Mouse (Mus musculus) E14TG2a.4 (cell line): ENCODE data around the gene En2.

ENCODE experiments used
- H3K27me3 ChIP-seq: 2 replicates; pipeline ENCODE4 v1.6.1; 2014; ENCODE audit warnings: low read length, control low read depth; ENCODE audit not compliant: insufficient read depth
- H3K36me3 ChIP-seq: 2 replicates; pipeline ENCODE4 v1.6.1; 2014; ENCODE audit warnings: low read length, control low read depth; ENCODE audit not compliant: insufficient read depth
- H3K4me1 ChIP-seq: replicated peaks from 2 replicates; pipeline ENCODE4 v1.6.1; 2014; ENCODE audit warnings: low read depth, low read length, control low read depth
- H3K4me3 ChIP-seq: replicated peaks from 2 replicates; pipeline ENCODE4 v1.5.1; 2014; ENCODE audit warnings: mild to moderate bottlenecking, low read length
- H3K9me3 ChIP-seq: 2 replicates; pipeline ENCODE4 v1.6.1; 2014; ENCODE audit warnings: low read length, control low read depth
- CTCF ChIP-seq: conservative IDR thresholded peaks from 2 replicates; pipeline ENCODE4 v1.5.1; 2014; ENCODE audit warnings: low read length
- NANOG ChIP-seq: IDR thresholded peaks from 2 replicates; pipeline ENCODE4 v1.6.1; 2014; ENCODE audit warnings: borderline replicate concordance, low read length, mixed read lengths
- POU5F1 ChIP-seq: IDR thresholded peaks from 2 replicates; pipeline ENCODE4 v1.6.1; 2014; ENCODE audit warnings: low read length, borderline replicate concordance

En2 gene

GRCm38 (mm10) chr5:28165358-28166255 lies at the start of gene En2:
Gene En2, plus strand, starts transcription at chr5:28165694.
- H3K9me3 ChIP-seq, result peaks cover 3% of the 10 kb centered on the region; the same call in 1 of the 2 replicates
- peaks cover 54% of the 10 kb centered on the region for H3K4me1 ChIP-seq
- H3K36me3 ChIP-seq, result no peaks in the 10 kb centered on the region
- peaks cover 88% of the 10 kb centered on the region for H3K27me3 ChIP-seq
- H3K4me3 ChIP-seq, result peak within 1 kb of the TSS; percentile 79
- TF ChIP-seq POU5F1 (no peak), NANOG (no peak), CTCF (no peak)

DNA sequence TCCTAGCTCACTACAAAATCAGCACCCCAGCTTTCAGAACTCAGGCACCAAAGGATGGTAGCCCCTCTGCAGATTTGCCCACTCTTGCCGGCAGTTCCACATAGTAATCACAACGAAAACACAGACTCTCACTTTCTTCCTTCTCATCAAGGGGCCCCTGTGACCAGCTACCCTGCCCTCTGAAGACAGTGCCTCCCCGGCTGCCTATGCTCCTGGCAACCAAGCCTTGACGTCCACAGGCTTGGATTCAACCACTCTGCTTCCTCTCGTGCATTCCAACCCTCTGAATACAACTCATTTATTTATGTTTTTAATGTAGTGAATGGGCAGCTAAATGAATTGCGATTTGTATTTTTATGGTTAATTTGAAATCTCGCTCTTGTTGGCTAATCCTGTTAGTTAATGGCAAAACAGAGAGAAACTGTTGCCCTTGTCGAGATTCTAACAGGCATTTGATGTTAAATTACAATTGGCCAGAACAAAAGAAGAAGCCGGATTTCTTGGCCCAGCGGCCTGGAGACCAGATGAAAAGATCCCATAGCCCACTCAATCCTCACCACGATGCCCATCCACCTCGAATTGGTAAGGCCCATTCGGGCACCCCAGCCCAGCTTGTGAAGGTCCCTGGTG lies 48.1 kb upstream of the En2 start:
- peaks cover 16% of the 10 kb centered on the region for H3K4me1 ChIP-seq
- TF ChIP-seq POU5F1, result no peak
- TF ChIP-seq NANOG, result no peak
- TF ChIP-seq CTCF, result no peak

DNA sequence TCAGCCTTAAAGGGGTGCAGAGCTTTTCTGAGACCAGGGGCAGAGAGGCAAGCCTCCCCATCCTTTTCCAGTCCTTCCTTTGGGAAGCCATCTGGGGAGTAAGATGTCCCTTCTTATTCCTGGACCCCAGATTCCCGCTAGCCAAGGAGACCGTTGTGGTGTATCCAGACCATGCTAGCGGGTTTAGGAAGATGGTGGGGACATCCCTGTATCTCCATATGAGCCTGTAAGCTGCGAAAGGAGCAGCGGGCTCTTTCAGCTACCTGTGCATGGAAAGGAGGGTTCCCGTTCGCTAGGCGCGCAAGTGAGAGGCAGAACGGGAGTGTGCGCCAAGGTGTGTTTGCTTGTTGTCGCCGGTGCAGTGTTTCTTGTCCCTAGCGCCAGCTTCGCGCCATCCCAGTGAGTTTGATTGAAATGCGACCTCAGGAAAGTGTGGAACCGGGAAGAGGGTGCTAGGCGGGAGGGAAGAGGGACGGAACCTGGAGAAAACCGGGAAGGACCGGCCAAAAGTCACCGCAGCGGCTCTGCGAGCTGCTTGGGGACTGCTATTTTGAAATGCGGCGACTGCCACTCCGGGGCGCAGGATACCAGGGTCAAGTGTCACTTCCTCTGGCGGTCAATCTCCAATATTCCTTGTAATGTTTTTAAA lies 47.5 kb upstream of the En2 start:
- H3K4me3 ChIP-seq, result peak overlapping the region; percentile 75
- no peaks in the 10 kb centered on the region for H3K36me3 ChIP-seq
- peaks cover 80% of the 10 kb centered on the region for H3K27me3 ChIP-seq
- H3K4me1 ChIP-seq, result peaks cover 22% of the 10 kb centered on the region
- no peaks in the 10 kb centered on the region for H3K9me3 ChIP-seq
- TF ChIP-seq CTCF (no peak), POU5F1 (no peak), NANOG (no peak)

More for the DNA sequence above, 48.1 kb upstream of the En2 start:
- peaks cover 80% of the 10 kb centered on the region for H3K27me3 ChIP-seq
- H3K4me3 ChIP-seq, result peak overlapping the region; percentile 75
- no peaks in the 10 kb centered on the region for H3K9me3 ChIP-seq
- no peaks in the 10 kb centered on the region for H3K36me3 ChIP-seq

- Histone ChIP-seq H3K36me3 (no peaks in the 10 kb centered on the region), H3K27me3 (peaks cover 81% of the 10 kb centered on the region), H3K4me1 (peaks cover 26% of the 10 kb centered on the region), H3K9me3 (no peaks in the 10 kb centered on the region), H3K4me3 (peak overlapping the region; percentile 75)
- TF ChIP-seq NANOG (no peak), POU5F1 (no peak), CTCF (no peak)
Observed at GRCm38 (mm10) chr5:28118531-28118925, 47.0 kb upstream of the En2 start.

- Histone ChIP-seq H3K4me1 (peaks cover 37% of the 10 kb centered on the region), H3K4me3 (no peak overlapping the region), H3K27me3 (peaks cover 81% of the 10 kb centered on the region), H3K9me3 (no peaks in the 10 kb centered on the region), H3K36me3 (no peaks in the 10 kb centered on the region)
- TF ChIP-seq NANOG (no peak), CTCF (no peak), POU5F1 (no peak)
Observed at GRCm38 (mm10) chr5:28119576-28119975, 45.9 kb upstream of the En2 start.

- Histone ChIP-seq H3K9me3 (no peaks in the 10 kb centered on the region), H3K27me3 (peaks cover 94% of the 10 kb centered on the region), H3K4me3 (no peak overlapping the region), H3K4me1 (peaks cover 40% of the 10 kb centered on the region), H3K36me3 (no peaks in the 10 kb centered on the region)
- TF ChIP-seq POU5F1 (no peak), CTCF (peak; percentile 74)
Observed at GRCm38 (mm10) chr5:28122491-28123454, 42.7 kb upstream of the En2 start.

DNA sequence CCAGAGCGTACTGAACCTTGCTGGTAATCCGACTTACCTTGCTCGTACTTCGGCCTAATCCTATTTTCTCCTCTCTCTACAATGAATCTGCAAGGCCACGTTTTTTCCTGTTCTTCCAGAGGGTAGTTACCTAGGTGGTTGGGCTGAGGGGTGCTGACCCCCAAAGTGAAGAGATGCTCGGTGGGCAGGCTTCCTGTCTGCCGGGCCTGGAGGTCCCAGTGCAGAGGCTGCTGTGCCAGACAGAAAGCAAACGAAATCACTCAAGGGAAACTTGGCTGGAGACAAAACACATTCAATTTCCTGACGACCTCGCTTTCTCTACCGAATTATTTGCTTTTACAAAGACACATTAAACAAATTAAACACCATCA lies 42.1 kb upstream of the En2 start:
- no peaks in the 10 kb centered on the region for H3K9me3 ChIP-seq
- no peaks in the 10 kb centered on the region for H3K36me3 ChIP-seq
- no peak overlapping the region for H3K4me3 ChIP-seq
- TF ChIP-seq NANOG (no peak), CTCF (no peak), POU5F1 (no peak)
- peaks cover 33% of the 10 kb centered on the region for H3K4me1 ChIP-seq
- peaks cover 94% of the 10 kb centered on the region for H3K27me3 ChIP-seq
